Mouse (Mus musculus) liver, embryonic 11.5 days (tissue): ENCODE measurements around the gene Rps6ka5. TPM values are rescaled to one million over a fixed set of nuclear protein-coding genes. Genes with fewer than 3 reads are reported as not detected.

Experiments used
- ATAC-seq: fragments of 200-750 bp; cut with Nextera tagmentation; replicated peaks from 2 replicates; pipeline ENCODE4 v1.8.0; 2017; ENCODE audit warnings: moderate number of reproducible peaks, mild to moderate bottlenecking, moderate TSS enrichment, moderate library complexity; ENCODE audit not compliant: low FRiP score
- DNase-seq: peaks from one replicate; pipeline ENCODE4 v3.0.0-alpha.2; 2017; ENCODE audit warnings: low spot score
- H3K27ac ChIP-seq: fragments of 300-500 bp; sonication (generic); 2 replicates; pipeline ENCODE4 v1.5.1; 2014; ENCODE audit warnings: mild to moderate bottlenecking, low read depth, low read length, control low read depth
- H3K27me3 ChIP-seq: fragments of 300-500 bp; sonication (generic); replicated peaks from 2 replicates; pipeline ENCODE4 v1.6.1; 2014; ENCODE audit warnings: low read length, mixed read lengths; ENCODE audit not compliant: control insufficient read depth, insufficient read depth
- H3K36me3 ChIP-seq: fragments of 300-500 bp; sonication (generic); 2 replicates; pipeline ENCODE4 v1.6.1; 2014; ENCODE audit warnings: mild to moderate bottlenecking, low read length, moderate library complexity, mixed read lengths; ENCODE audit not compliant: control insufficient read depth, insufficient read depth
- H3K4me1 ChIP-seq: fragments of 300-500 bp; sonication (generic); replicated peaks from 2 replicates; pipeline ENCODE4 v1.6.1; 2014; ENCODE audit warnings: low read length, mixed read lengths; ENCODE audit not compliant: control insufficient read depth, insufficient read depth
- H3K4me2 ChIP-seq: fragments of 300-500 bp; sonication (generic); 2 replicates; pipeline ENCODE4 v1.6.1; 2014; ENCODE audit warnings: mild to moderate bottlenecking, control low read depth, moderate library complexity
- H3K4me3 ChIP-seq: fragments of 300-500 bp; sonication (generic); 2 replicates; pipeline ENCODE4 v1.5.1; 2014; ENCODE audit warnings: low read depth, low read length, control low read depth
- H3K9ac ChIP-seq: fragments of 300-500 bp; sonication (generic); 2 replicates; pipeline ENCODE4 v1.6.1; 2014; ENCODE audit warnings: low read depth, low read length, control low read depth
- H3K9me3 ChIP-seq: fragments of 300-500 bp; sonication (generic); 2 replicates; pipeline ENCODE4 v1.6.1; 2016; ENCODE audit warnings: low read length, inconsistent platforms, mixed read lengths; ENCODE audit not compliant: control insufficient read depth
- WGBS: fragments of 180-500 bp; shearing (Covaris S2); extraction: QIAGEN DNeasy Blood & Tissue Kit; methylation state at CpG from one replicate; pipeline ENCODE4 v1.1.7; 2014; 5-methylcytosine and 5-hydroxymethylcytosine counted together
- polyA plus RNA-seq: library from polyadenylated mRNA; unstranded; fragments of >200 nt; fragmentation: Nextera tagmentation; extraction: Ambion mirVana; gene quantifications from 2 replicates; pipeline ENCODE4 v1.2.1, GENCODE M21; 2014

The Rps6ka5 gene
- polyA plus RNA-seq, 1 experiment from 2014 or later, result 2.5 TPM

DNA sequence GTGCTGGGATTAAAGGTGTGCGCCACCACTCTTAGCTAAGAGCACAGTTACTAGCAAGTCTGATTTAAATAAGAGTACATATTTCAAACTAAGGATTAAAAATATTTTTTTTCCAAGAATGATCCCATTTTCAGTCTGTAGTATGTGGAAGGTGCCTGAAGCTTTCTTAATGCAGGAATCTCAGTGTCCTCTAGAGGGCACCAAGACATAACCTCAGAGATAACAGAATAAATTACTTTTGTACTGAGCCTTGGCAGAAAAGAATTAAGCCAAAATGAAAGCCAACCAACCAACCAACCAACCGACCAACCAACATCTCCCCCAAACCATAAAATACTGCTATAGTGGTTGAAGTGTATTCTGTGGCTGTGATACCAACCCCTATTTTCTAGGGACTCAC, 148.5 kb downstream of the Rps6ka5 start:
- Histone ChIP-seq H3K4me3 (no peak overlapping the region), H3K27ac (no peak overlapping the region), H3K9ac (no peak overlapping the region), H3K36me3 (no peaks in the 10 kb centered on the region), H3K27me3 (no peaks in the 10 kb centered on the region), H3K4me2 (no peak overlapping the region), H3K9me3 (no peaks in the 10 kb centered on the region), H3K4me1 (no peaks in the 10 kb centered on the region)
- DNase-seq, result no peak
- ATAC-seq, result no peak
- WGBS, result 63% methylated on average over 2 of the region's 2 CpGs

DNA sequence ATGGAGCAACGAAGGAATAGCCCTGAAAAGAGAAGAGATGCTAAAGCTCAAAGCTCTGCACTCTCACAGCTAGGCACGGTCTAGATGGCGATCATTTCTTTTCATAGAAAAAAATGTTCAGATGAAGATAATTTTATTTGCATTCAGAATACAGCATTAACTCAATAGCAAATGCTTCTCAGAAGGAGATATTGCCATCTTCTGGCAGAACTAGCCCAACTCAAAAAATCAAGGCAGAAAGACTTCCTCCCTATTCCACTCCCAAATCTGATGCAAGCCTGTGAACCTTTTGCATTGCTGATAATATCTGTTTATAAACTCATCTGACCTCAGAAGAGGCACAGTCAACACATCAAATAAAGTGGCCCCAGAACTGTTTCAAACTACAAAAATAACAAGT, 151.0 kb downstream of the Rps6ka5 start:
- H3K27me3 ChIP-seq, result no peaks in the 10 kb centered on the region
- DNase-seq (no peak), ATAC-seq (no peak)
- no peak overlapping the region for H3K9ac ChIP-seq
- no peaks in the 10 kb centered on the region for H3K9me3 ChIP-seq
- H3K36me3 ChIP-seq, result no peaks in the 10 kb centered on the region
- WGBS, result 76% methylated on average over 3 of the region's 3 CpGs
- H3K4me3 ChIP-seq, result no peak overlapping the region
- H3K27ac ChIP-seq, result no peak overlapping the region
- H3K4me2 ChIP-seq, result no peak overlapping the region
- no peaks in the 10 kb centered on the region for H3K4me1 ChIP-seq

DNA sequence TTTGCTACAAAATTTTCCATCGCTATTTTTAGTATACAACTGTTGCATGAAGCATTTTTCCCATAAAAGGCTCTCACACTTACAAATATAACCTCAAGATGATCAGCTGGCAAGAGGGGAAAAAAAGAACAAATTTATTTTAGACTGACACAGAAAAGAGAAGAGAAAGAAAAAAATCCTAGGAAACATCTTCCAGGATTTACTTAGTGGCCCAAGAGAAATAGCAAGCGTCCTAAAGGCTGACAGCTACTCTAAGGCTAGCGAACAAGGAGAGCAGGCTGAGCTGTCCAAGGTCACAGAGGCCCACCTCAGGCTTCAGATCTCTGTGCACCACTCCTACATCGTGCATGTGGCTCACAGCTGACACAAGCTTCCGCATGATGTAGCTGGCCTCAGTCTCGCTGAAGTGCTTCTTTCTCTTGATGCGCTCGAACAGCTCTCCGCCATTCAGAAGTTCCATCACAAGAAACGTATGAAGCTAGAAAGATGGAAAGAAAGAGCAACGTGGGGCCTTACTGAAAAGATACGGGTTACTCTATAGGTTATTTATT, 156.2 kb downstream of the Rps6ka5 start:
- no peaks in the 10 kb centered on the region for H3K27me3 ChIP-seq
- no peaks in the 10 kb centered on the region for H3K36me3 ChIP-seq
- H3K27ac ChIP-seq, result no peak overlapping the region
- H3K4me1 ChIP-seq, result no peaks in the 10 kb centered on the region
- ATAC-seq, result no peak
- no peak overlapping the region for H3K4me3 ChIP-seq
- no peaks in the 10 kb centered on the region for H3K9me3 ChIP-seq
- no peak for DNase-seq
- 83% methylated on average over 12 of the region's 12 CpGs for WGBS
- no peak overlapping the region for H3K4me2 ChIP-seq
- no peak overlapping the region for H3K9ac ChIP-seq

DNA sequence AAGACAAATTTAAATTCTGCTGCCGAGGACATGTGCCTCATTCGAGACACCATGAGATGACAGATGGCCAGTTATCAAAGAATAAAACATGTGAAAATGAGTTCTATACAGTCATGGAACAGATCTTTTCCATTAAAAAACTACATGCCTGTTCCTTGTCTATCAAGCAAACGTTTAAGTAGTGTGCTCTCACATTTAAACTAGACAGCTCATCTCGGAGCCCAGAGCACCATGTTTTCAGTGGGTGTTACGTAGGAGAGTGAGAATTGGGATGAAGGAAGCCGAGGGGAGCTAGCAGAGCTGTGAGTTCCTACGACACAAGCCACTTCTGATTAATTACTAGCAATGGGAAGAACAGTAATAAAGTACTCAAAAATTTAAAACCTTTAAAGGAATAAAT, 158.0 kb downstream of the Rps6ka5 start:
- no peak overlapping the region for H3K27ac ChIP-seq
- no peak overlapping the region for H3K4me2 ChIP-seq
- ATAC-seq (no peak), DNase-seq (no peak)
- H3K4me1 ChIP-seq, result no peaks in the 10 kb centered on the region
- no peak overlapping the region for H3K4me3 ChIP-seq
- H3K27me3 ChIP-seq, result no peaks in the 10 kb centered on the region
- 87% methylated on average over 7 of the region's 7 CpGs for WGBS
- no peak overlapping the region for H3K9ac ChIP-seq
- H3K36me3 ChIP-seq, result no peaks in the 10 kb centered on the region
- no peaks in the 10 kb centered on the region for H3K9me3 ChIP-seq

DNA sequence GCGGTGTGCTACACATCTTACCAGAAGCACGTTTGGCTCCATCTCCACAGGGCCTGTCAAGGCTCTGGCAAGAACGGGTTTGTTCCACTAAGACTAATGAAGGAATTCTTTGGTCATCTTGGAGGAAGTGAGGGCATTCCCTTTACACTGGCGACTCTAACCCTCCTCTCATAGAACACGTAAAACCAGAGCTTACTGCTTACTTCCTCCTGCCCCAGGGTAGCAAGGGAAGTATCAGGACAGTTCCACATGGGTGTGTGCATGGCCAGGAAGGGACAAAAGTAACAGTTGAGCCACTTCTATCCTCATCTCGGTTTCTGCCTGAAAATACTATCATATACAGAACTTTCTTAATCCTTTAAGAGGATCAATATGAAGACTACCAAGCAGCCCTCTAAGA, 158.7 kb downstream of the Rps6ka5 start:
- no peaks in the 10 kb centered on the region for H3K9me3 ChIP-seq
- no peak overlapping the region for H3K4me3 ChIP-seq
- WGBS, result 58% methylated on average over 6 of the region's 6 CpGs
- no peak overlapping the region for H3K4me2 ChIP-seq
- no peak overlapping the region for H3K9ac ChIP-seq
- no peak for ATAC-seq
- no peaks in the 10 kb centered on the region for H3K36me3 ChIP-seq
- no peak overlapping the region for H3K27ac ChIP-seq
- no peaks in the 10 kb centered on the region for H3K27me3 ChIP-seq
- H3K4me1 ChIP-seq, result no peaks in the 10 kb centered on the region
- DNase-seq, result no peak

DNA sequence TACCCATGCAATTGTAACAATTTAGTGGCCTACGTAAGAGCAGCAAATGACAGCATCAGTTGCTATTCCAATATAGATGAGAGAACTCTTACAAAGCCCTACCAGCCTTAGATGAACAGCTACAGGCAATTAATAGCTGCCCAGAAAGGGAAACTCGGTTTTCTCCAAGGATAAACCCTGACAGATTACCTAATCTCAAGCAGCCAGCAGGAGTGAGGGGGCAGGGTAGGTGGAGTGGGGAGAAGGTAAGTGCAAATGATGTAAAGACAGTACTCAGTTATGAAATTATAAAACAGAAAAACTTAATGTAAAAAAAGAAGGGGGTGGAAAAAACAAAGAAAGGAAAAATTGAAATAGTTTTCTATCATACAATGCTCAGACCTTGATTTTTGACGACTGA, 159.2 kb downstream of the Rps6ka5 start:
- ATAC-seq (no peak), DNase-seq (no peak)
- Histone ChIP-seq H3K9ac (no peak overlapping the region), H3K27ac (no peak overlapping the region), H3K4me2 (no peak overlapping the region), H3K4me1 (no peaks in the 10 kb centered on the region), H3K9me3 (no peaks in the 10 kb centered on the region), H3K27me3 (no peaks in the 10 kb centered on the region), H3K4me3 (no peak overlapping the region), H3K36me3 (no peaks in the 10 kb centered on the region)
- WGBS, result 67% methylated on average over 3 of the region's 3 CpGs

DNA sequence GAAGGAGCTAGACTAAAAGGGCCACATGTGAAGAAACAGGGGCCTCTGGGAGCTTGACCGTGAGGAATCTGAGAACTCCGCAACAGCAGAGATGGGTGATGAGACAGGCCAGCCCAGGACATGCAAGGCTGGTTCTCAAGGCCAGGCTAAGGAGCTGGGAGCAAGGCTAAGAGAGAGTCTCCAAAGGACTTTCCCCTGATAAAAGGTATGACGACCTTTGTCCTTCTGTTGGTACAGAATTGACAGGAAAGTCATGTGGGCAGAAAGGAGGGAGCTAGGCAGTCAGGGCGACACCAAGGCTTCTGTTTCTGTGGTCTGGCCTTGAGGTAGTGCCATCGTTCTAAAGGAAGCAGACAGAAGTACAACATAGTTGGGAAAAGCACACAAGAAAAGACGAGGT, 173.1 kb downstream of the Rps6ka5 start:
- Histone ChIP-seq H3K36me3 (no peaks in the 10 kb centered on the region), H3K9ac (no peak overlapping the region), H3K4me1 (no peaks in the 10 kb centered on the region), H3K27me3 (no peaks in the 10 kb centered on the region), H3K27ac (no peak overlapping the region), H3K4me2 (no peak overlapping the region), H3K4me3 (no peak overlapping the region), H3K9me3 (no peaks in the 10 kb centered on the region)
- 82% methylated on average over 6 of the region's 6 CpGs for WGBS
- no peak for ATAC-seq
- DNase-seq, result no peak

DNA sequence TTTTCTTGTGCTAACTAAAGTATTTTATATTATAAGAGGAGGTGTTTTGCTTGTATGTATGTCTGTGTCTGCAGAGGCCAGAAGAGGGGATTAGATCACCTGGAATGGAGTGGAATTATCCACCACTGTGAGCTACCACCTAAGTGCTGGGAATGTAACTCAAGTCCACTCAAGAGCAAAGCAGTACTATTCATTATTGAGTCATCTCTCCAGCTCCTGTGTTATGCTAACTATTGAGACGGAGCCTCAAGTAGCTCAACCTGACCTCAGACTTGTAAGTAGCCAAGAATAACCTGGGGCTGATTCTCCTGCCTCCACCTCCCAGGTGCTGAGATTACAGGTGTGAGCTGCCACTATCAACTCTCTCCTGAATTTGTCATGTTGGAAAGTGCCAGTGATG, 174.8 kb downstream of the Rps6ka5 start:
- H3K4me1 ChIP-seq, result no peaks in the 10 kb centered on the region
- no peaks in the 10 kb centered on the region for H3K36me3 ChIP-seq
- DNase-seq (no peak), ATAC-seq (no peak)
- H3K27me3 ChIP-seq, result no peaks in the 10 kb centered on the region
- no peak overlapping the region for H3K4me2 ChIP-seq
- no peak overlapping the region for H3K9ac ChIP-seq
- no peak overlapping the region for H3K27ac ChIP-seq
- 89% methylated on average over 1 of the region's 1 CpGs for WGBS
- H3K4me3 ChIP-seq, result no peak overlapping the region
- no peaks in the 10 kb centered on the region for H3K9me3 ChIP-seq

DNA sequence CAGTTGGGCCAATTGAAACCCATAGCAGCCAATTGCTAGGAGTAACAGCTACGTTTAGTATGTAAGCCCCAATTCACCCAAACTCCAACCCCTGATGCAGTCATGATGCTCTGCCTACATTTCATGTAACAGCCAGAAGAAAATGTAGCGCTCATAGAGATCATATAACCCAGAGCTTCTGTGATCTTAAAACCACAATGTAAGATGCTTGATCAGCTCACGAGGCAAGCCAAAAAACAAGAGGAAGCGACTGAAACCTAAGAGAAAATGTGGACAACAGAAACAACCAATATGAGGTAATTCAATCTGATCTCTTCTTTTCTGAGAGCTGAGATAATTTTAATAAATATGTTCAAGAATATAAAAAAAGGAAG, 182.6 kb downstream of the Rps6ka5 start:
- no peaks in the 10 kb centered on the region for H3K4me1 ChIP-seq
- no peaks in the 10 kb centered on the region for H3K27me3 ChIP-seq
- no peaks in the 10 kb centered on the region for H3K36me3 ChIP-seq
- H3K4me2 ChIP-seq, result no peak overlapping the region
- no peaks in the 10 kb centered on the region for H3K9me3 ChIP-seq
- no peak for DNase-seq
- H3K27ac ChIP-seq, result no peak overlapping the region
- ATAC-seq, result no peak
- WGBS, result 77% methylated on average over 4 of the region's 4 CpGs
- H3K9ac ChIP-seq, result no peak overlapping the region
- no peak overlapping the region for H3K4me3 ChIP-seq
